Mouse (Mus musculus): ENCODE results near the gene Clstn2. TPM values are rescaled to one million over a fixed set of nuclear protein-coding genes. Genes with fewer than 3 reads are reported as not detected.

The Clstn2 gene
- polyA plus RNA-seq, 1 experiment, result 37.9 TPM

- Histone ChIP-seq H3K27ac (ENCODE audit: insufficient read depth, low read length) (no peak overlapping the region), H3K4me3 (replicated peaks; ENCODE audit: insufficient read depth, low read depth, low read length) (no peak overlapping the region), H3K4me1 (ENCODE audit: control insufficient read depth, insufficient read depth, low read length) (no peaks in the 10 kb centered on the region), H3K27me3 (ENCODE audit: control insufficient read depth, insufficient read depth, low read length) (peaks cover 2% of the 10 kb centered on the region; the same call in 1 of the 2 replicates)
- no peak for TF ChIP-seq CTCF (IDR thresholded peaks at IDR 0.05; ENCODE audit: borderline replicate concordance, insufficient read depth, low read depth, low read length)
- TF ChIP-seq POLR2A (IDR thresholded peaks at IDR 0.05; ENCODE audit: borderline replicate concordance, insufficient read depth, low read length), result no peak
- WGBS, result 91% methylated on average over 10 of the region's 10 CpGs
- DNase-seq, result no peak
These were observed 334.9 kb downstream of the Clstn2 start for GRCm38 (mm10) chr9:97698071-97698470.

- H3K27ac ChIP-seq (ENCODE audit: insufficient read depth, low read length), result no peak overlapping the region
- no peaks in the 10 kb centered on the region for H3K4me1 ChIP-seq (ENCODE audit: control insufficient read depth, insufficient read depth, low read length)
- TF ChIP-seq POLR2A (IDR thresholded peaks at IDR 0.05; ENCODE audit: borderline replicate concordance, insufficient read depth, low read length) (no peak), CTCF (IDR thresholded peaks at IDR 0.05; ENCODE audit: borderline replicate concordance, insufficient read depth, low read depth, low read length) (no peak)
- no peak for DNase-seq
- no peak overlapping the region for H3K4me3 ChIP-seq (replicated peaks; ENCODE audit: insufficient read depth, low read depth, low read length)
- WGBS, result 89% methylated on average over 5 of the region's 5 CpGs
- H3K27me3 ChIP-seq (ENCODE audit: control insufficient read depth, insufficient read depth, low read length), result peaks cover 2% of the 10 kb centered on the region; the same call in 1 of the 2 replicates
These were observed 336.2 kb downstream of the Clstn2 start for GRCm38 (mm10) chr9:97696655-97697235.

- no peak overlapping the region for H3K27ac ChIP-seq (ENCODE audit: insufficient read depth, low read length)
- WGBS, result 72% methylated on average over 1 of the region's 1 CpGs
- H3K4me3 ChIP-seq (replicated peaks; ENCODE audit: insufficient read depth, low read depth, low read length), result no peak overlapping the region
- TF ChIP-seq CTCF (IDR thresholded peaks at IDR 0.05; ENCODE audit: borderline replicate concordance, insufficient read depth, low read depth, low read length) (no peak), POLR2A (IDR thresholded peaks at IDR 0.05; ENCODE audit: borderline replicate concordance, insufficient read depth, low read length) (no peak)
- no peaks in the 10 kb centered on the region for H3K4me1 ChIP-seq (ENCODE audit: control insufficient read depth, insufficient read depth, low read length)
- peaks cover 2% of the 10 kb centered on the region; the same call in 1 of the 2 replicates for H3K27me3 ChIP-seq (ENCODE audit: control insufficient read depth, insufficient read depth, low read length)
- DNase-seq, result no peak
These were observed 337.7 kb downstream of the Clstn2 start for GRCm38 (mm10) chr9:97695278-97695677.

- peak; percentile 61 to 74 for DNase-seq
- Histone ChIP-seq H3K27me3 (ENCODE audit: control insufficient read depth, insufficient read depth, low read length) (no peaks in the 10 kb centered on the region; the same call in 1 of the 2 replicates), H3K27ac (ENCODE audit: insufficient read depth, low read length) (no peak overlapping the region), H3K4me3 (replicated peaks; ENCODE audit: insufficient read depth, low read depth, low read length) (no peak overlapping the region), H3K4me1 (ENCODE audit: control insufficient read depth, insufficient read depth, low read length) (peaks cover 14% of the 10 kb centered on the region; the same call in 1 of the 2 replicates)
- 37% methylated on average over 4 of the region's 4 CpGs for WGBS
- TF ChIP-seq CTCF (IDR thresholded peaks at IDR 0.05; ENCODE audit: borderline replicate concordance, insufficient read depth, low read depth, low read length) (no peak), POLR2A (IDR thresholded peaks at IDR 0.05; ENCODE audit: borderline replicate concordance, insufficient read depth, low read length) (no peak)
These were observed 346.1 kb downstream of the Clstn2 start for GRCm38 (mm10) chr9:97686826-97687425.

GRCm38 (mm10) chr9:97685664-97686063 is 347.3 kb downstream of the Clstn2 start:
- TF ChIP-seq CTCF (IDR thresholded peaks at IDR 0.05; ENCODE audit: borderline replicate concordance, insufficient read depth, low read depth, low read length) (no peak), POLR2A (IDR thresholded peaks at IDR 0.05; ENCODE audit: borderline replicate concordance, insufficient read depth, low read length) (no peak)
- Histone ChIP-seq H3K27me3 (ENCODE audit: control insufficient read depth, insufficient read depth, low read length) (no peaks in the 10 kb centered on the region; the same call in 1 of the 2 replicates), H3K4me1 (ENCODE audit: control insufficient read depth, insufficient read depth, low read length) (peaks cover 14% of the 10 kb centered on the region; the same call in 1 of the 2 replicates), H3K27ac (ENCODE audit: insufficient read depth, low read length) (no peak overlapping the region), H3K4me3 (replicated peaks; ENCODE audit: insufficient read depth, low read depth, low read length) (no peak overlapping the region)
- 5% methylated on average over 4 of the region's 4 CpGs for WGBS
- DNase-seq, result peak; percentile 91 to 96

- Histone ChIP-seq H3K27ac (ENCODE audit: insufficient read depth, low read length) (no peak overlapping the region), H3K4me1 (ENCODE audit: control insufficient read depth, insufficient read depth, low read length) (peaks cover 6% of the 10 kb centered on the region; the same call in 1 of the 2 replicates), H3K4me3 (replicated peaks; ENCODE audit: insufficient read depth, low read depth, low read length) (no peak overlapping the region), H3K27me3 (ENCODE audit: control insufficient read depth, insufficient read depth, low read length) (no peaks in the 10 kb centered on the region; the same call in 1 of the 2 replicates)
- no peak for DNase-seq
- TF ChIP-seq POLR2A (IDR thresholded peaks at IDR 0.05; ENCODE audit: borderline replicate concordance, insufficient read depth, low read length) (no peak), CTCF (IDR thresholded peaks at IDR 0.05; ENCODE audit: borderline replicate concordance, insufficient read depth, low read depth, low read length) (no peak)
These were observed 353.1 kb downstream of the Clstn2 start for GRCm38 (mm10) chr9:97679878-97680277.

- no peak for TF ChIP-seq CTCF (IDR thresholded peaks at IDR 0.05; ENCODE audit: borderline replicate concordance, insufficient read depth, low read depth, low read length)
- no peak for TF ChIP-seq POLR2A (IDR thresholded peaks at IDR 0.05; ENCODE audit: borderline replicate concordance, insufficient read depth, low read length)
- H3K4me1 ChIP-seq (ENCODE audit: control insufficient read depth, insufficient read depth, low read length), result no peaks in the 10 kb centered on the region
- 80% methylated on average over 4 of the region's 4 CpGs for WGBS
These were observed 353.9 kb downstream of the Clstn2 start for GRCm38 (mm10) chr9:97679106-97679505.

GRCm38 (mm10) chr9:97677075-97677474 is 355.9 kb downstream of the Clstn2 start:
- no peak for TF ChIP-seq CTCF (IDR thresholded peaks at IDR 0.05; ENCODE audit: borderline replicate concordance, insufficient read depth, low read depth, low read length)
- 46% methylated on average over 3 of the region's 3 CpGs for WGBS
- H3K4me1 ChIP-seq (ENCODE audit: control insufficient read depth, insufficient read depth, low read length), result peaks cover 3% of the 10 kb centered on the region; the same call in 1 of the 2 replicates
- no peak overlapping the region for H3K27ac ChIP-seq (ENCODE audit: insufficient read depth, low read length)
- no peaks in the 10 kb centered on the region; the same call in 1 of the 2 replicates for H3K27me3 ChIP-seq (ENCODE audit: control insufficient read depth, insufficient read depth, low read length)
- DNase-seq, result no peak
- H3K4me3 ChIP-seq (replicated peaks; ENCODE audit: insufficient read depth, low read depth, low read length), result no peak overlapping the region

More at GRCm38 (mm10) chr9:97679106-97679505, 353.9 kb downstream of the Clstn2 start:
- H3K27ac ChIP-seq (ENCODE audit: insufficient read depth, low read length), result no peak overlapping the region
- DNase-seq, result no peak
- H3K4me3 ChIP-seq (replicated peaks; ENCODE audit: insufficient read depth, low read depth, low read length), result no peak overlapping the region
- H3K27me3 ChIP-seq (ENCODE audit: control insufficient read depth, insufficient read depth, low read length), result no peaks in the 10 kb centered on the region; the same call in 1 of the 2 replicates

Data from cerebellum, adult 2 months (tissue).